Mouse (Mus musculus) 3T3-L1 (cell line): ENCODE results near the gene Eno2.
"Not testable (repeated sequence)": the region's sequence is repeated elsewhere in the genome, so short reads cannot be mapped to it uniquely, and the experiment has no call there.

ENCODE experiments used
- DNase-seq: peaks from one replicate; pipeline ENCODE4 v3.0.0-alpha.2; 2015; ENCODE audit warnings: low read depth, low spot score

Eno2 gene

GRCm38 (mm10) chr6:124806446-124807140 lies 37.1 kb upstream of the Eno2 start:
- DNase-seq, result no peak

GRCm38 (mm10) chr6:124805341-124806321 lies 36.2 kb upstream of the Eno2 start:
- peak; percentile 99 for DNase-seq

- no peak for DNase-seq
Measured at GRCm38 (mm10) chr6:124804341-124804740, 34.9 kb upstream of the Eno2 start.

GRCm38 (mm10) chr6:124803691-124804090 lies 34.2 kb upstream of the Eno2 start:
- not testable (repeated sequence) for DNase-seq

GRCm38 (mm10) chr6:124803061-124803460 lies 33.6 kb upstream of the Eno2 start:
- DNase-seq, result no peak

- not testable (repeated sequence) for DNase-seq
Measured at GRCm38 (mm10) chr6:124802400-124802799, 32.9 kb upstream of the Eno2 start.

- peak; percentile 60 for DNase-seq
Measured at GRCm38 (mm10) chr6:124796200-124796599, 26.7 kb upstream of the Eno2 start.

GRCm38 (mm10) chr6:124795781-124796180 lies 26.3 kb upstream of the Eno2 start:
- DNase-seq, result no peak

- no peak for DNase-seq
Measured at GRCm38 (mm10) chr6:124791911-124792310, 22.4 kb upstream of the Eno2 start.

GRCm38 (mm10) chr6:124790121-124790520 lies 20.6 kb upstream of the Eno2 start:
- no peak for DNase-seq

- DNase-seq, result peak; percentile 35
Measured at GRCm38 (mm10) chr6:124789519-124789918, 20.0 kb upstream of the Eno2 start.

- no peak for DNase-seq
Measured at GRCm38 (mm10) chr6:124787722-124788121, 18.2 kb upstream of the Eno2 start.

- DNase-seq, result no peak
Measured at GRCm38 (mm10) chr6:124786756-124787420, 17.4 kb upstream of the Eno2 start.

- peak; percentile 95 for DNase-seq
Measured at GRCm38 (mm10) chr6:124782436-124782835, 13.0 kb upstream of the Eno2 start.

GRCm38 (mm10) chr6:124780917-124781316 lies 11.4 kb upstream of the Eno2 start:
- no peak for DNase-seq

GRCm38 (mm10) chr6:124779984-124780416 lies 10.5 kb upstream of the Eno2 start:
- no peak for DNase-seq

- DNase-seq, result no peak
Measured at GRCm38 (mm10) chr6:124779222-124779983, 9.9 kb upstream of the Eno2 start, which contains the start of gene Lrrc23. Gene Lrrc23, minus strand, starts transcription at chr6:124779727.

- DNase-seq, result no peak
Measured at GRCm38 (mm10) chr6:124770511-124770910, 1.0 kb upstream of the Eno2 start.

GRCm38 (mm10) chr6:124770013-124770412 lies 540 bp upstream of the Eno2 start:
- DNase-seq, result no peak

GRCm38 (mm10) chr6:124768704-124769044 lies 799 bp downstream of the Eno2 start:
- DNase-seq, result no peak
